Mouse (Mus musculus): ENCODE measurements around the gene Scimp.

Gene Scimp

GRCm38 (mm10) chr11:70811471-70812240 is 730 bp downstream of the Scimp start:
- DNase-seq (ENCODE audit: low spot score in 2 of 2), result no peak

- no peak for DNase-seq (ENCODE audit: low spot score in 2 of 2)
Measured at GRCm38 (mm10) chr11:70811041-70811440, 1.3 kb downstream of the Scimp start.

- no peak for DNase-seq (ENCODE audit: low spot score in 2 of 2)
Measured at GRCm38 (mm10) chr11:70809011-70809410, 3.4 kb downstream of the Scimp start.

- DNase-seq (ENCODE audit: low spot score in 2 of 2), result no peak
Measured at GRCm38 (mm10) chr11:70808101-70808500, 4.3 kb downstream of the Scimp start.

- DNase-seq (ENCODE audit: low spot score in 2 of 2), result no peak
Measured at GRCm38 (mm10) chr11:70807630-70808029, 4.8 kb downstream of the Scimp start.

- peak in 1 of 2 experiments; percentile 43 for DNase-seq (ENCODE audit: low spot score in 2 of 2)
Measured at GRCm38 (mm10) chr11:70806697-70807096, 5.7 kb downstream of the Scimp start.

- DNase-seq (ENCODE audit: low spot score in 2 of 2), result no peak
Measured at GRCm38 (mm10) chr11:70805641-70806175, 6.7 kb downstream of the Scimp start.

GRCm38 (mm10) chr11:70804395-70804794 is 8.0 kb downstream of the Scimp start:
- no peak for DNase-seq (ENCODE audit: low spot score in 2 of 2)

GRCm38 (mm10) chr11:70803711-70804200 is 8.6 kb downstream of the Scimp start:
- DNase-seq (ENCODE audit: low spot score in 2 of 2), result peak; percentile 82 to 85

GRCm38 (mm10) chr11:70802865-70803261 is 9.5 kb downstream of the Scimp start:
- no peak for DNase-seq (ENCODE audit: low spot score in 2 of 2)

GRCm38 (mm10) chr11:70802208-70802864 is 10.1 kb downstream of the Scimp start:
- DNase-seq (ENCODE audit: low spot score in 2 of 2), result peak; percentile 63 to 64

GRCm38 (mm10) chr11:70792409-70792808 is 20.0 kb downstream of the Scimp start:
- DNase-seq (ENCODE audit: low spot score in 2 of 2), result no peak

- no peak for DNase-seq (ENCODE audit: low spot score in 2 of 2)
Measured at GRCm38 (mm10) chr11:70791676-70792075, 20.7 kb downstream of the Scimp start.

- no peak for DNase-seq (ENCODE audit: low spot score in 2 of 2)
Measured at GRCm38 (mm10) chr11:70790874-70791551, 21.4 kb downstream of the Scimp start.

- DNase-seq (ENCODE audit: low spot score in 2 of 2), result no peak
Measured at GRCm38 (mm10) chr11:70790426-70790825, 22.0 kb downstream of the Scimp start.

- DNase-seq (ENCODE audit: low spot score in 2 of 2), result peak; percentile 79 to 81
Measured at GRCm38 (mm10) chr11:70788972-70789655, 23.3 kb downstream of the Scimp start.

- no peak for DNase-seq (ENCODE audit: low spot score in 2 of 2)
Measured at GRCm38 (mm10) chr11:70787052-70787451, 25.3 kb downstream of the Scimp start.

- no peak for DNase-seq (ENCODE audit: low spot score in 2 of 2)
Measured at GRCm38 (mm10) chr11:70785908-70786307, 26.5 kb downstream of the Scimp start.

- DNase-seq (ENCODE audit: low spot score in 2 of 2), result peak; percentile 21 to 51
Measured at GRCm38 (mm10) chr11:70778058-70778457, 34.3 kb downstream of the Scimp start.

- DNase-seq (ENCODE audit: low spot score in 2 of 2), result no peak
Measured at GRCm38 (mm10) chr11:70777634-70778033, 34.8 kb downstream of the Scimp start.

GRCm38 (mm10) chr11:70776830-70777571 is 35.4 kb downstream of the Scimp start:
- DNase-seq (ENCODE audit: low spot score in 2 of 2), result peak; percentile 72 to 77

All from spleen, postnatal 36 days (tissue).